Mouse (Mus musculus) heart, embryonic 15.5 days (tissue): Measurements from ENCODE around the gene Atp5l. TPM values are rescaled to one million over a fixed set of nuclear protein-coding genes. Genes with fewer than 3 reads are reported as not detected.
A peak's percentile ranks its signal among the peaks of the same experiment; 100 is the strongest.

ENCODE experiments used
- ATAC-seq: fragments of 200-750 bp; cut with Nextera tagmentation; replicated peaks from 2 replicates; pipeline ENCODE4 v1.8.0; 2017; ENCODE audit warnings: low read depth, moderate TSS enrichment; ENCODE audit not compliant: insufficient number of reproducible peaks, insufficient read depth, low FRiP score
- H3K27ac ChIP-seq: fragments of 300-500 bp; sonication (generic); 2 replicates; pipeline ENCODE4 v1.5.1; 2015; ENCODE audit warnings: mild to moderate bottlenecking, inconsistent platforms
- H3K27me3 ChIP-seq: fragments of 300-500 bp; sonication (generic); 2 replicates; pipeline ENCODE4 v1.6.1; 2015; ENCODE audit warnings: inconsistent platforms
- H3K36me3 ChIP-seq: fragments of 300-500 bp; sonication (generic); 2 replicates; pipeline ENCODE4 v1.6.1; 2015; ENCODE audit warnings: mild to moderate bottlenecking, inconsistent platforms
- H3K4me1 ChIP-seq: fragments of 300-500 bp; sonication (generic); replicated peaks from 2 replicates; pipeline ENCODE4 v1.6.1; 2015; ENCODE audit warnings: inconsistent platforms
- H3K4me2 ChIP-seq: fragments of 300-500 bp; sonication (generic); 2 replicates; pipeline ENCODE4 v1.6.1; 2015; ENCODE audit warnings: inconsistent platforms, mild to moderate bottlenecking, moderate library complexity
- H3K4me3 ChIP-seq: fragments of 300-500 bp; sonication (generic); 2 replicates; pipeline ENCODE4 v1.5.1; 2015; ENCODE audit warnings: mild to moderate bottlenecking, inconsistent platforms
- H3K9ac ChIP-seq: fragments of 300-500 bp; sonication (generic); 2 replicates; pipeline ENCODE4 v1.6.1; 2015; ENCODE audit warnings: mild to moderate bottlenecking, inconsistent platforms
- H3K9me3 ChIP-seq: fragments of 300-500 bp; sonication (generic); replicated peaks from 2 replicates; pipeline ENCODE4 v1.6.1; 2016; ENCODE audit warnings: inconsistent platforms
- WGBS: fragments of 180-500 bp; shearing (Covaris S2); methylation state at CpG from one replicate; pipeline ENCODE4 v1.1.7; 2015; ENCODE audit warnings: mixed read lengths; 5-methylcytosine and 5-hydroxymethylcytosine counted together
- polyA plus RNA-seq: library from polyadenylated mRNA; unstranded; fragments of >200 nt; fragmentation: Nextera tagmentation; extraction: Ambion mirVana; gene quantifications from 2 replicates; pipeline ENCODE4 v1.2.1, GENCODE M21; 2015

Atp5l gene
- polyA plus RNA-seq, 1 experiment from 2014 or later = 1,424 TPM

GRCm38 (mm10) chr9:44878776-44879500 is 41.6 kb downstream of the Atp5l start:
- H3K4me2 ChIP-seq = peak overlapping the region; percentile 100
- no peaks in the 10 kb centered on the region for H3K27me3 ChIP-seq
- H3K36me3 ChIP-seq = no peaks in the 10 kb centered on the region
- 27% methylated on average over 9 of the region's 9 CpGs for WGBS
- no peak for ATAC-seq
- peak overlapping the region; percentile 99 for H3K4me3 ChIP-seq
- no peaks in the 10 kb centered on the region for H3K9me3 ChIP-seq
- peak overlapping the region; percentile 99 for H3K9ac ChIP-seq
- peaks cover 64% of the 10 kb centered on the region for H3K4me1 ChIP-seq
- peak overlapping the region; percentile 94 for H3K27ac ChIP-seq

- Histone ChIP-seq H3K27ac (no peak overlapping the region), H3K4me3 (no peak overlapping the region), H3K4me2 (no peak overlapping the region), H3K4me1 (peaks cover 69% of the 10 kb centered on the region), H3K36me3 (no peaks in the 10 kb centered on the region), H3K9me3 (no peaks in the 10 kb centered on the region), H3K27me3 (no peaks in the 10 kb centered on the region), H3K9ac (no peak overlapping the region)
- ATAC-seq = no peak
- WGBS = 84% methylated on average over 7 of the region's 7 CpGs
These were observed 42.9 kb downstream of the Atp5l start for GRCm38 (mm10) chr9:44877686-44878085.

GRCm38 (mm10) chr9:44875476-44875875 is 45.1 kb downstream of the Atp5l start:
- no peaks in the 10 kb centered on the region for H3K27me3 ChIP-seq
- no peak for ATAC-seq
- H3K9me3 ChIP-seq = no peaks in the 10 kb centered on the region
- H3K36me3 ChIP-seq = no peaks in the 10 kb centered on the region
- peaks cover 71% of the 10 kb centered on the region for H3K4me1 ChIP-seq
- 0 out of 2 replicates have a peak overlapping the region, but pooled peaks have one; percentile 20 for H3K9ac ChIP-seq
- peak overlapping the region; percentile 19; the same call in 1 of the 2 replicates for H3K4me2 ChIP-seq
- WGBS = 59% methylated on average over 7 of the region's 7 CpGs
- H3K27ac ChIP-seq = peak overlapping the region; percentile 44
- no peak overlapping the region for H3K4me3 ChIP-seq

- Histone ChIP-seq H3K4me2 (no peak overlapping the region), H3K27me3 (no peaks in the 10 kb centered on the region), H3K4me3 (no peak overlapping the region), H3K9me3 (no peaks in the 10 kb centered on the region), H3K36me3 (no peaks in the 10 kb centered on the region), H3K27ac (no peak overlapping the region), H3K9ac (no peak overlapping the region), H3K4me1 (peaks cover 66% of the 10 kb centered on the region)
- ATAC-seq = no peak
These were observed 46.3 kb downstream of the Atp5l start for GRCm38 (mm10) chr9:44874198-44874597.

- Histone ChIP-seq H3K9ac (no peak overlapping the region), H3K4me1 (peaks cover 62% of the 10 kb centered on the region), H3K36me3 (no peaks in the 10 kb centered on the region), H3K4me3 (no peak overlapping the region), H3K4me2 (no peak overlapping the region), H3K27ac (no peak overlapping the region), H3K9me3 (no peaks in the 10 kb centered on the region), H3K27me3 (no peaks in the 10 kb centered on the region)
- ATAC-seq = no peak
- 59% methylated on average over 5 of the region's 5 CpGs for WGBS
These were observed 46.9 kb downstream of the Atp5l start for GRCm38 (mm10) chr9:44873665-44874064.

GRCm38 (mm10) chr9:44868336-44869094 is 52.0 kb downstream of the Atp5l start:
- ATAC-seq = no peak
- Histone ChIP-seq H3K27ac (no peak overlapping the region), H3K9ac (no peak overlapping the region), H3K27me3 (no peaks in the 10 kb centered on the region), H3K4me1 (peaks cover 51% of the 10 kb centered on the region), H3K36me3 (no peaks in the 10 kb centered on the region; the same call in 1 of the 2 replicates), H3K9me3 (no peaks in the 10 kb centered on the region), H3K4me2 (no peak overlapping the region), H3K4me3 (no peak overlapping the region)
- WGBS = 81% methylated on average over 13 of the region's 13 CpGs

GRCm38 (mm10) chr9:44867664-44868063 is 52.9 kb downstream of the Atp5l start:
- H3K4me3 ChIP-seq = no peak overlapping the region
- 70% methylated on average over 3 of the region's 3 CpGs for WGBS
- H3K36me3 ChIP-seq = no peaks in the 10 kb centered on the region; the same call in 1 of the 2 replicates
- no peak overlapping the region for H3K27ac ChIP-seq
- H3K4me2 ChIP-seq = no peak overlapping the region
- no peak for ATAC-seq
- H3K4me1 ChIP-seq = peaks cover 44% of the 10 kb centered on the region
- H3K9ac ChIP-seq = no peak overlapping the region
- H3K9me3 ChIP-seq = no peaks in the 10 kb centered on the region
- H3K27me3 ChIP-seq = no peaks in the 10 kb centered on the region

- peak overlapping the region; percentile 15 for H3K27ac ChIP-seq
These were observed 53.9 kb downstream of the Atp5l start for GRCm38 (mm10) chr9:44866501-44867240.

More at GRCm38 (mm10) chr9:44866501-44867240, 53.9 kb downstream of the Atp5l start:
- Histone ChIP-seq H3K36me3 (peaks cover 3% of the 10 kb centered on the region; the same call in 1 of the 2 replicates), H3K4me2 (no peak overlapping the region), H3K9me3 (no peaks in the 10 kb centered on the region), H3K27me3 (no peaks in the 10 kb centered on the region), H3K4me3 (no peak overlapping the region), H3K4me1 (peaks cover 38% of the 10 kb centered on the region), H3K9ac (no peak overlapping the region)
- 52% methylated on average over 9 of the region's 9 CpGs for WGBS
- ATAC-seq = no peak

Other genes with a start within 250 kb of the Atp5l start
- gene Treh, start 247.5 kb downstream of the Atp5l start, polyA plus RNA-seq = not detected in 2 replicates
- 23.7 and 31.3 TPM in 2 replicates for gene Phldb1, start 185.5 kb downstream of the Atp5l start, polyA plus RNA-seq
- gene Arcn1, start 152.9 kb downstream of the Atp5l start, polyA plus RNA-seq = 106 and 125 TPM in 2 replicates
- gene Ift46, start 152.8 kb downstream of the Atp5l start, polyA plus RNA-seq = 54.3 and 66.6 TPM in 2 replicates
- 2.1 and 2.8 TPM in 2 replicates for gene Tmem25, start 121.4 kb downstream of the Atp5l start, polyA plus RNA-seq
- 0.30 and 1.1 TPM in 2 replicates for gene Ttc36, start 117.7 kb downstream of the Atp5l start, polyA plus RNA-seq
- gene Kmt2a, start 39.4 kb downstream of the Atp5l start, polyA plus RNA-seq = 9.3 and 10.1 TPM in 2 replicates
- gene Ube4a, start 44.9 kb upstream of the Atp5l start, polyA plus RNA-seq = 14.7 and 17.6 TPM in 2 replicates
- 5.5 and 64.7 TPM in 2 replicates for gene Cd3g, start 59.7 kb upstream of the Atp5l start, polyA plus RNA-seq
- gene Cd3d, start 61.0 kb upstream of the Atp5l start, polyA plus RNA-seq = 1.4 and 16.0 TPM in 2 replicates
- gene Cd3e, start 88.9 kb upstream of the Atp5l start, polyA plus RNA-seq = 2.9 and 43.3 TPM in 2 replicates
- gene Mpzl2, start 119.1 kb upstream of the Atp5l start, polyA plus RNA-seq = 1.1 and 7.4 TPM in 2 replicates
- gene Mpzl3, start 134.4 kb upstream of the Atp5l start, polyA plus RNA-seq = 1.4 and 1.6 TPM in 2 replicates
- gene Jaml, start 158.4 kb upstream of the Atp5l start, polyA plus RNA-seq = 0.19 and 0.71 TPM in 2 replicates
- gene Scn2b, start 197.0 kb upstream of the Atp5l start, polyA plus RNA-seq = 1.2 and 2.6 TPM in 2 replicates
- gene Scn4b, start 217.7 kb upstream of the Atp5l start, polyA plus RNA-seq = 0.16 and 1.2 TPM in 2 replicates